Comparison of ENCODE assay signal across 21 mouse cellular contexts in the genomic region with DNA sequence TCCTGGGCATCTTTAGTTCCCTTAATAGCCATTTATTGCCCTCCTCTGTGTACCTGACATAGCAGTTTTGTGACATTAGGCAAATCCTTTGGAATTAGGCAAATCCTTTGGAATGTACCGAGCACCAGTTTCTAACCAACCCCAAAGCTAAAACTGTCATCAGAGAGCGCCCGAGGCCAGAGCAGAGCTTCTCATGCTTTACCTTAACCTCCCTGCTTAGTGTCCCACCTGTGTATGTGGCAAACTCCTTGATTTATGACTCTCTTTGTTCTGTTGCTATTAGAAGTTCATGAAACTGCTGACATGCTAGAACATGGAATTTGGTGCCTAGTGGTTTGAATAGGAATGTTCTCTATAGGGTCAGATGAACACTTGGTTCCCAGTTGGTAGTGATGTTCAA.
"Had no signal": no experiment of that assay in that cellular context is flagged by ENCODE, and none has a peak within 500 bp of the region (broad histone marks: within the 10 kb centered on the region; RNA-seq: fewer than 3 reads in every experiment).

No protein-coding gene starts in this region.

- ATAC-seq: hindbrain, embryonic 16.5 days; hindbrain, postnatal 0 days; inflammation-experienced regulatory T-cells, adult 6 months; intestine, embryonic 15.5 days; intestine, embryonic 16.5 days; intestine, postnatal 0 days had no signal

- DNase-seq: heart, postnatal 10 days; heart, postnatal 14 days; heart, postnatal 36 days; kidney, adult 11 months; kidney, adult 18-20 months; kidney, adult 2 months; kidney, adult 8-10 months; kidney, adult 9 months; kidney, postnatal 10 days; kidney, postnatal 14 days; kidney, postnatal 25 days; kidney, postnatal 36 days; kidney, postnatal 4 days; layer of hippocampus, adult 9-11 months; layer of hippocampus, postnatal 36 days had no signal
